Mouse (Mus musculus) limb, embryonic 11.5 days (tissue): Measurements from ENCODE around the gene Paqr3. TPM values are rescaled to one million over a fixed set of nuclear protein-coding genes. Genes with fewer than 3 reads are reported as not detected.

Experiments
- ATAC-seq: fragments of 200-750 bp; cut with Nextera tagmentation; 2 replicates; pipeline ENCODE4 v1.8.0; 2017; ENCODE audit warnings: low read depth; ENCODE audit not compliant: insufficient number of reproducible peaks, low FRiP score, low TSS enrichment
- DNase-seq: peaks from one replicate; pipeline ENCODE4 v3.0.0-alpha.2; 2015; ENCODE audit warnings: low spot score
- H3K27ac ChIP-seq: fragments of 300-500 bp; sonication (generic); replicated peaks from 2 replicates; pipeline ENCODE4 v1.5.1; 2014; ENCODE audit warnings: low read depth, mild to moderate bottlenecking, low read length
- H3K27me3 ChIP-seq: fragments of 300-500 bp; sonication (generic); 2 replicates; pipeline ENCODE4 v1.6.1; 2014; ENCODE audit warnings: mild to moderate bottlenecking, low read length, mixed read lengths; ENCODE audit not compliant: control insufficient read depth, insufficient read depth
- H3K36me3 ChIP-seq: fragments of 300-500 bp; sonication (generic); 2 replicates; pipeline ENCODE4 v1.6.1; 2014; ENCODE audit warnings: mild to moderate bottlenecking, low read length, moderate library complexity, mixed read lengths; ENCODE audit not compliant: control insufficient read depth, insufficient read depth
- H3K4me1 ChIP-seq: fragments of 300-500 bp; sonication (generic); 2 replicates; pipeline ENCODE4 v1.6.1; 2014; ENCODE audit warnings: low read length, mixed read lengths; ENCODE audit not compliant: control insufficient read depth, insufficient read depth
- H3K4me2 ChIP-seq: fragments of 300-500 bp; sonication (generic); 2 replicates; pipeline ENCODE4 v1.6.1; 2014; ENCODE audit warnings: low read depth, mild to moderate bottlenecking, moderate library complexity; ENCODE audit not compliant: severe bottlenecking
- H3K4me3 ChIP-seq: fragments of 300-500 bp; sonication (generic); 2 replicates; pipeline ENCODE4 v1.5.1; 2014; ENCODE audit warnings: low read depth, low read length
- H3K9ac ChIP-seq: fragments of 300-500 bp; sonication (generic); 2 replicates; pipeline ENCODE4 v1.6.1; 2014; ENCODE audit warnings: mild to moderate bottlenecking, low read length
- H3K9me3 ChIP-seq: fragments of 300-500 bp; sonication (generic); 2 replicates; pipeline ENCODE4 v1.6.1; 2016; ENCODE audit warnings: low read length; ENCODE audit not compliant: control insufficient read depth
- whole genome bisulfite sequencing: fragments of 180-500 bp; shearing (Covaris S2); extraction: QIAGEN DNeasy Blood & Tissue Kit; methylation state at CpG from one replicate; pipeline ENCODE4 v1.1.7; 2014; 5-methylcytosine and 5-hydroxymethylcytosine counted together
- polyA plus RNA-seq: library from polyadenylated mRNA; unstranded; fragments of >200 nt; fragmentation: Nextera tagmentation; extraction: Ambion mirVana; gene quantifications from 2 replicates; pipeline ENCODE4 v1.2.1, GENCODE M21; 2014

Gene Paqr3
- polyA plus RNA-seq, 1 experiment from 2014 or later = 8.6 TPM

GRCm38 (mm10) chr5:97081481-97081880 lies 29.9 kb downstream of the Paqr3 start:
- H3K4me1 ChIP-seq = no peaks in the 10 kb centered on the region
- no peak overlapping the region for H3K27ac ChIP-seq
- H3K9ac ChIP-seq = no peak overlapping the region
- no peak for DNase-seq
- no peaks in the 10 kb centered on the region for H3K36me3 ChIP-seq
- no peak overlapping the region for H3K4me3 ChIP-seq
- no peak for ATAC-seq
- no peaks in the 10 kb centered on the region for H3K27me3 ChIP-seq
- no peaks in the 10 kb centered on the region for H3K9me3 ChIP-seq
- H3K4me2 ChIP-seq = no peak overlapping the region
- WGBS = 76% methylated on average over 3 of the region's 3 CpGs

- no peak for DNase-seq
- H3K27ac ChIP-seq = no peak overlapping the region
- no peak for ATAC-seq
- H3K36me3 ChIP-seq = no peaks in the 10 kb centered on the region
- no peak overlapping the region for H3K4me2 ChIP-seq
- no peak overlapping the region for H3K4me3 ChIP-seq
- H3K27me3 ChIP-seq = no peaks in the 10 kb centered on the region
- H3K9me3 ChIP-seq = no peaks in the 10 kb centered on the region
- no peak overlapping the region for H3K9ac ChIP-seq
- WGBS = 73% methylated on average over 5 of the region's 5 CpGs
- no peaks in the 10 kb centered on the region for H3K4me1 ChIP-seq
Measured at GRCm38 (mm10) chr5:97078641-97079040, 32.8 kb downstream of the Paqr3 start.

GRCm38 (mm10) chr5:97077676-97078075 lies 33.7 kb downstream of the Paqr3 start:
- no peak for ATAC-seq
- Histone ChIP-seq H3K27me3 (no peaks in the 10 kb centered on the region), H3K4me2 (no peak overlapping the region), H3K27ac (no peak overlapping the region), H3K9ac (no peak overlapping the region), H3K4me3 (no peak overlapping the region), H3K36me3 (no peaks in the 10 kb centered on the region), H3K4me1 (peaks cover 4% of the 10 kb centered on the region; the same call in 1 of the 2 replicates), H3K9me3 (no peaks in the 10 kb centered on the region)
- 69% methylated on average over 7 of the region's 7 CpGs for WGBS
- no peak for DNase-seq

GRCm38 (mm10) chr5:97076167-97076566 lies 35.2 kb downstream of the Paqr3 start:
- 95% methylated on average over 5 of the region's 5 CpGs for WGBS
- H3K27me3 ChIP-seq = no peaks in the 10 kb centered on the region
- peaks cover 4% of the 10 kb centered on the region; the same call in 1 of the 2 replicates for H3K4me1 ChIP-seq
- ATAC-seq (no peak), DNase-seq (no peak)
- no peak overlapping the region for H3K4me3 ChIP-seq
- H3K36me3 ChIP-seq = no peaks in the 10 kb centered on the region
- H3K27ac ChIP-seq = no peak overlapping the region
- H3K4me2 ChIP-seq = no peak overlapping the region
- no peak overlapping the region for H3K9ac ChIP-seq
- H3K9me3 ChIP-seq = no peaks in the 10 kb centered on the region

- H3K36me3 ChIP-seq = no peaks in the 10 kb centered on the region
- no peak overlapping the region for H3K4me3 ChIP-seq
- no peak for ATAC-seq
- peaks cover 4% of the 10 kb centered on the region; the same call in 1 of the 2 replicates for H3K4me1 ChIP-seq
- 93% methylated on average over 11 of the region's 11 CpGs for WGBS
- no peak overlapping the region for H3K9ac ChIP-seq
- H3K9me3 ChIP-seq = no peaks in the 10 kb centered on the region
- no peak overlapping the region for H3K27ac ChIP-seq
- H3K27me3 ChIP-seq = no peaks in the 10 kb centered on the region
- no peak overlapping the region for H3K4me2 ChIP-seq
- no peak for DNase-seq
Measured at GRCm38 (mm10) chr5:97075476-97076151, 35.8 kb downstream of the Paqr3 start.

- Histone ChIP-seq H3K27ac (no peak overlapping the region), H3K9ac (no peak overlapping the region), H3K4me2 (no peak overlapping the region), H3K4me3 (no peak overlapping the region), H3K27me3 (no peaks in the 10 kb centered on the region), H3K9me3 (no peaks in the 10 kb centered on the region), H3K36me3 (peaks cover 5% of the 10 kb centered on the region), H3K4me1 (no peaks in the 10 kb centered on the region)
- DNase-seq (no peak), ATAC-seq (no peak)
- WGBS = 94% methylated on average over 4 of the region's 4 CpGs
Measured at GRCm38 (mm10) chr5:97065746-97066145, 45.6 kb downstream of the Paqr3 start.

GRCm38 (mm10) chr5:97062041-97062440 lies 49.4 kb downstream of the Paqr3 start:
- DNase-seq (no peak), ATAC-seq (no peak)
- Histone ChIP-seq H3K4me1 (0 out of 2 replicates have a peak, but pooled peaks cover 2% of the 10 kb centered on the region), H3K27ac (no peak overlapping the region), H3K9ac (no peak overlapping the region), H3K27me3 (no peaks in the 10 kb centered on the region), H3K36me3 (peaks cover 3% of the 10 kb centered on the region; the same call in 1 of the 2 replicates), H3K9me3 (no peaks in the 10 kb centered on the region), H3K4me2 (no peak overlapping the region), H3K4me3 (no peak overlapping the region)
- 80% methylated on average over 1 of the region's 1 CpGs for WGBS

GRCm38 (mm10) chr5:97060864-97061263 lies 50.5 kb downstream of the Paqr3 start:
- Histone ChIP-seq H3K4me2 (no peak overlapping the region), H3K36me3 (no peaks in the 10 kb centered on the region), H3K27me3 (no peaks in the 10 kb centered on the region), H3K4me1 (0 out of 2 replicates have a peak, but pooled peaks cover 3% of the 10 kb centered on the region), H3K9ac (no peak overlapping the region), H3K4me3 (no peak overlapping the region), H3K9me3 (no peaks in the 10 kb centered on the region), H3K27ac (no peak overlapping the region)
- DNase-seq (no peak), ATAC-seq (no peak)
- WGBS = 81% methylated on average over 3 of the region's 3 CpGs
